Mouse (Mus musculus) lung, adult 18-20 months (tissue): Measurements from ENCODE around the gene Ndufa6.
A peak's percentile ranks its signal among the peaks of the same experiment; 100 is the strongest.
"Not testable (repeated sequence)": the region's sequence is repeated elsewhere in the genome, so short reads cannot be mapped to it uniquely, and the experiment has no call there.

Experiments used
- DNase-seq, 2 experiments: peaks; one replicate each; pipeline ENCODE4 v3.0.0; 2022; ENCODE audit warnings: mixed read lengths in 2 of 2

Ndufa6 gene

DNA sequence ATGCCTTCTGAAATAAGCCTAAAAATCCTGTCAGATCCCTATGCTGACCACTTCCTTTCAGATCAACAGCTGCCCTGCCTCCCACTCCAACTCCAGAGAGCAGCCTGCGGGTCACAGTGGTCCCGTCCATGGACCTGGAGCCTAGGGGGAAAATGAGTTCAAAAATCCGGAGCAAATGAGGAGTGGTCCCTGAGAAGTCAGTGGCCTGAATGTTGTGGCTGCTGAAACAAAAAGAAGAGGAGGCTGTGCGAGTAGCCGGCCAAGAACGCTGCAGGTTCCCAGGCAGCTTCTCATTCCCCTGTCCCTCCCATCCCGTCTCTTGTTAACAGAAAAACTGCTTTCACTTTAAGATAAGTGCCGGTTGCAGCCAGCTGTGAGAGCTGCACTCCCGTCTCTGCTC is 10.4 kb upstream of the Ndufa6 start:
- not testable (repeated sequence) for DNase-seq

DNA sequence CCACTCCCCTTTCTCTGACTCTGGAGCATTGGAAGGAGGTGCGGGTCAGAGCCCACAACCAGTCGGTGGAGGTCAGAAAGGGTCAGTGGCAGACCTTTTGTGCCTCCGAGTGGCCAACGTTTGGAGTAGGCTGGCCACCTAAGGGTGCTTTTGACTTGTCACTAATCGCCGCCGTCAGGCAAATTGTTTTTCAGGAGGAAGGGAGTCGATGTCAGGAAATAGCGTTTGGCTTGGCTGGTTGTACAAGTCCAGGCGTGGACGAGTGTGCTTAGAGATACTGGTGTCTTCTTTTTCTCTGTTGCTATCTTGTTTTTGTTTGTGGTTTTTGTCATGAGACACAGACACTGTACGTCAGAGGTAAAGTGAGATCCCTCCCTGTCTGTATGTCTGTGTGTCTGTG is 9.7 kb upstream of the Ndufa6 start:
- not testable (repeated sequence) for DNase-seq

DNA sequence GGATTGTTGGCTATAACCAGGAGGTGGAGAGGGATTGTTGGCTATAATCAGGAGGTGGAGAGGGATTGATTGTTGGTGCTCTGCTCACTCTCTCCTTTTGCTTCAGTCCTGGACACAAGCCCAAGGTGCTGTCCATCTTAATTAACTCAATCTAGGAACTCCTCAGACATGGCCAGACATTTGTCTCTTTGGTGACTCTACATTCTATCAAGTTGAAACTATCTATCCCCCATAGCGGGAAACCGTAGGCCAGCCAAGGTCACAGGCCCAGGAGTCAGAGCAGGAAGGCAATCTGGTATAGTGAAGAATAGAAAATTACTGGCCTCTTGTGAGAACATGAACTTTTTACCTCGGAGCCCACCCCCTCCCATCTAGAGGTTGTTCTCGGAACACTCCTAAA is 8.1 kb upstream of the Ndufa6 start:
- no peak for DNase-seq

GRCm38 (mm10) chr15:82361459-82362018 is 7.4 kb upstream of the Ndufa6 start:
- DNase-seq = no peak

GRCm38 (mm10) chr15:82358431-82359260 is 4.5 kb upstream of the Ndufa6 start:
- no peak for DNase-seq

GRCm38 (mm10) chr15:82353745-82354113 is 393 bp downstream of the Ndufa6 start:
- no peak for DNase-seq

GRCm38 (mm10) chr15:82353078-82353744 is 911 bp downstream of the Ndufa6 start:
- DNase-seq = no peak

DNA sequence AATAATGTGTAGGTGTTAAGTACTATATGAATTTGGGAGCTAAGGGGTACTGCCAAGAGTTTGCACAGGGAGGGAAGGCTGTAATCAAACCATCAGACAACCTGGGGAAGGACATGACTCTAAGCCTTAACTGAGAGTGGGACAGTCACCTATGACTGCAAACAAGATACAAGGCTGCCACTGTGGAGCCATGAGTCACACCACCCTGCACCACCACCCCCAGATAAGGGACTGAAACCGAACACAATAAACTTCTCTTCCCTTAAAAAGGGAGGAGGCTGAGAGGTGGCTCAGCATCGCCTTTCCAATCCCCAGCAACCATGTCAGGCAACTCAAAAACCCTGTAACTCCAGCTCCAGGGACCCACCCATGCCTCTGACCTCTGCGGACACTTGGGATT is 2.6 kb downstream of the Ndufa6 start:
- DNase-seq = no peak

DNA sequence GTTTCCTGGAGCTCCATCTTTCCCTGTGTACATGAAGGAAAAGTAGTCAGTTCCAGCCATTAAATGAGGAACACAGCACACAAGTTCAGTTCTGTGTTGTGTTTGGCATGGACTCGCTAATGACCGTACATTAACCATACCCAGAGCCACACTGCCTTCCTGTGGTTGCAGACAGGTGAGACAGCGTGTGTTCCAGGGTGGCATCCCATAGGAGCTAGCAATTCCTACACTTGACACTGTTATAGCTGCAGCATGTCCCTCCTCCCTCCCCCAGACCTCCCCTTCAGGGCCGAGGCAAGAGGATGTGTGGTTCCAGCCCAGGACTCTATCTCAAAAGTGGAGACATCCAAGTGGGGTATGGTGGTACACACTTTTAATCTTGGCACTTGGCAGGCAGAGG is 3.8 kb downstream of the Ndufa6 start:
- DNase-seq = no peak

DNA sequence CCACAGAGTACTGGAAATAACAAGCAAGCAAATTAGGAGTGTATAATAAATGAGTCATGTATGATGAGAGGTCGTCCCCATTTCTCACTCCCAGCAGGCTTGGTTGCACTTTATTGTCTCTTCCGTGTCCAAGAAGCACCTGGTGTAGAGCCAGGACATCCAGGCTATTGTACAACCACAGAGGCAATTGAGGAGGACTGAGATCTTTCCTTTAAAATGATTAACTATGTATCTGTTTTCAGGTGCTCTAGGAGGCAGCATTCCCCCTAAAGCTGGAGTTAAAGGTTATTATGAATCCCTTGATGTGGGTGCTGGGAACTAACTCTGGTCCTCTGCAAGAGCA is 5.2 kb downstream of the Ndufa6 start:
- DNase-seq = no peak

GRCm38 (mm10) chr15:82348258-82348998 is 5.7 kb downstream of the Ndufa6 start:
- no peak for DNase-seq

DNA sequence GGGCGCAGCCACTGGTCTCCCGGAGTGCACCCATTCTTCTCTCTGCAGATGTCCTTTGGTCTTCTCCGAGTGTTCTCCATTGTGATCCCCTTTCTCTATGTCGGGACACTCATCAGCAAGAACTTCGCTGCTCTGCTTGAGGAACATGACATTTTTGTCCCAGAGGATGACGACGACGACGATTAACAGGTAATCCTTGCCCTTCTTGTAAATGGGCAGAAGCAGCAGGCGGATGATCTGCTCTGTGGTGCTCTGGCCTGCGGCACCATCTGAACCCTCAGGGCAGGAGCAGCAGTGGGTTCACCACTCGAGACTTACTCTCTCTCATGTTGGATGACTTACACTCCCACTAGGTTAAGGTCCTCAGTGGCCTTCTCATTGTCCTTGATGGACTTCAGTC is 6.3 kb downstream of the Ndufa6 start:
- DNase-seq = no peak

- no peak for DNase-seq
Observed at GRCm38 (mm10) chr15:82347303-82347676, 6.8 kb downstream of the Ndufa6 start.

GRCm38 (mm10) chr15:82346580-82347302 is 7.4 kb downstream of the Ndufa6 start:
- DNase-seq = no peak

DNA sequence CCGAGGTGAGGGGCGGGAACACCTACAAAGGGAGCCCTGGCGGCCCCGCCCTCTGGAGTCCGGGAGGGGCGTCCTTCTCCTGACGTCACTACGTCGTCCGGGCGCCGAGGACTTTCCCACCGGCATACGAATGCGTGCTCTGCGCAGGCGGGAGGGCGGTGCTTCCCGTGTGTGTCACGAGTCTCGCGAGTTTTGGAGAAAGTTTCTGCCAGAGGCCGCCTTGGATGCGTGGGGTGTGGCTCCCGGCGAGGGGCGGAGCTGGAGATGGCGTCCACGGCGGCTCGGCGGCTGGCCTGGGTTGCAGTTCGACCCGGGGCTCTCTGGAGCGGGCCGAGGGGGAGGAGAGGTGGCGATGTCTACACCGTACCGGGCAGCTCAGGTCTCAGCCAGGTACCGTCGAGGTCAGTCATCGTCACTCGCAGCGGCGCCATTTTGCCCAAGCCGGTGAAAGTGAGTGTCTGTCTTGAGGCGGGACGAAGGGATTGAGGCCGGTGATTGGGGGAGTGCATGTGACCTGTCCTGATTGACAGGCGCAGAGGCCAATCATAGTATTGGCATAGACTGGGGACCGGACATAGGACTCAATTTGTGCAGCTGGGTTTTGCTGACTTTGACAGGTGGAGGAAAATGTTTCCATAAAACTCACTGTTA is 8.2 kb downstream of the Ndufa6 start:
- peak; percentile 98 to 99 for DNase-seq

GRCm38 (mm10) chr15:82344971-82345370 is 9.2 kb downstream of the Ndufa6 start:
- DNase-seq = no peak

GRCm38 (mm10) chr15:82343368-82344287 is 10.5 kb downstream of the Ndufa6 start:
- DNase-seq = no peak

DNA sequence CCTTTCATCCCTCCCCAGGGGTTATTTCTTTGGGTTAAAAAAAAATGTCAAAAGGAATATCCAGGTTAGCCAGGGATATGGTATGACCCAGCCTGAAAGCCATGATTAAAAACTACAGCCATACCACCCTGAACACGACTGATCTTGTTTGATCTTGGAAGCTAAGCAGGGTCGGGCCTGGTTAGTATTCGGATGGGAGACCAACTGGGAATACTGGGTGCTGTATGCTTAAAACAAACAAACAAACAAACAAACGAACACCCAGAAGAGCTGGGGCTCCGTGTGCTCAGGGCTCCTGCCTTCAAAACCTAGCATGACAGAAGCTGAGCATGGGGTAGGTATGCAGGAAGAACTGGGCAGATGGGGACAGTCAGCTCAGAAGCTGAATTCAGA is 11.6 kb downstream of the Ndufa6 start:
- DNase-seq = no peak

- DNase-seq = no peak
Observed at GRCm38 (mm10) chr15:82341675-82342542, 12.2 kb downstream of the Ndufa6 start.

GRCm38 (mm10) chr15:82341036-82341501 is 13.1 kb downstream of the Ndufa6 start:
- DNase-seq = peak; percentile 62 to 66
